Comparison of ENCODE assay signal across 8 mouse cellular contexts in genomic region chr2:118761906-118762783, GRCm38 (mm10). TPM values are rescaled to one million over a fixed set of nuclear protein-coding genes. Genes with fewer than 3 reads are reported as not detected.
A peak's percentile ranks its signal among the peaks of the same experiment; 100 is the strongest.
DNase-seq lines count a peak whose midpoint lies in the region; ATAC-seq lines count a peak whose summit lies in the region.

Gene Ccdc9b (minus strand): TSS chr2:118762661.

- DNase-seq in adrenal gland, adult 8-10 months = peak; percentile 91
- peak; percentile 60 for DNase-seq in embryo, embryonic 9.5 days (ENCODE audit: extremely low spot score)
- peak; percentile 67 to 90 for DNase-seq in gastrocnemius, postnatal 4 days (ENCODE audit: low spot score in 2 of 2)
- peak; percentile 81 to 84 for DNase-seq in left cerebral cortex, postnatal 25 days (ENCODE audit: low spot score in 2 of 2)
- peak; percentile 77 for DNase-seq in right cerebral cortex, postnatal 36 days (ENCODE audit: low spot score in 2 of 2)
- DNase-seq in c-Kit-positive CD71-positive TER-119-positive erythroid progenitor cells, embryonic 14.5 days (ENCODE audit: low spot score) = no peak

- peak within 1 kb of the TSS; percentile 93 for H3K27ac ChIP-seq in intestine, embryonic 15.5 days

- H3K4me1 ChIP-seq in intestine, embryonic 15.5 days (replicated peaks) = peaks cover 45% of the 10 kb centered on the region

- peak within 1 kb of the TSS; percentile 22 for H3K4me3 ChIP-seq in intestine, embryonic 15.5 days (replicated peaks)

- H3K4me2 ChIP-seq in intestine, embryonic 15.5 days (replicated peaks) = peak within 1 kb of the TSS; percentile 62

- peak; percentile 84 for ATAC-seq in intestine, embryonic 15.5 days
- peak; percentile 82 for ATAC-seq in megakaryocyte-erythroid progenitor cell, adult 5-6 weeks (replicated peaks; ENCODE audit: low FRiP score, low TSS enrichment, poor library complexity, severe bottlenecking)

- H3K9me3 ChIP-seq in intestine, embryonic 15.5 days = no peaks in the 10 kb centered on the region

- peak within 1 kb of the TSS; percentile 42 for H3K9ac ChIP-seq in intestine, embryonic 15.5 days

- intact Hi-C loops in left cerebral cortex, postnatal 25 days (cut with DNase I) = loop anchor here (2.0 kb wide), 2 partner anchors 15 to 121 kb away; no protein-coding TSS in a partner anchor

- 11% methylated on average over 29 of the region's 29 CpGs for WGBS in intestine, embryonic 15.5 days

- no peaks in the 10 kb centered on the region for H3K36me3 ChIP-seq in intestine, embryonic 15.5 days

- no peaks in the 10 kb centered on the region for H3K27me3 ChIP-seq in intestine, embryonic 15.5 days (replicated peaks)

RNA-seq across cellular contexts. Expression of gene Ccdc9b, which starts in this region (rescaled TPM):
- 10 to 100 TPM in 2 of 4 experiments, 1 to 10 TPM in 2; 5.3 to 18.8 (median 11.2) TPM for total RNA-seq in adrenal gland, adult 8-10 months (2022)
- total RNA-seq in gastrocnemius, postnatal 4 days (2021) = 10 to 100 TPM; 11.0 to 12.8 TPM
- polyA plus RNA-seq in intestine, embryonic 15.5 days (2015; fragmentation: Nextera tagmentation; extraction: Ambion mirVana) = 1.1 TPM in 2 replicates
- 1 to 10 TPM; 3.7 to 3.8 TPM for total RNA-seq in left cerebral cortex, postnatal 25 days (2021)
- total RNA-seq in megakaryocyte-erythroid progenitor cell, adult 5-6 weeks (2014; fragmentation: Nextera tagmentation) = 0.27 and 1.5 TPM in 2 replicates
- 0.09 and 1.3 TPM in 2 replicates for total RNA-seq in megakaryocyte-erythroid progenitor cell, adult 5-6 weeks (2017)
